Mouse (Mus musculus): ENCODE measurements at regions not wholly inside any gene's neighbourhood (a gene's known extent, or its start where the extent isn't known, plus 50 kb on each side); places are given as distances from the start of the nearest gene placed in this dataset.

DNA sequence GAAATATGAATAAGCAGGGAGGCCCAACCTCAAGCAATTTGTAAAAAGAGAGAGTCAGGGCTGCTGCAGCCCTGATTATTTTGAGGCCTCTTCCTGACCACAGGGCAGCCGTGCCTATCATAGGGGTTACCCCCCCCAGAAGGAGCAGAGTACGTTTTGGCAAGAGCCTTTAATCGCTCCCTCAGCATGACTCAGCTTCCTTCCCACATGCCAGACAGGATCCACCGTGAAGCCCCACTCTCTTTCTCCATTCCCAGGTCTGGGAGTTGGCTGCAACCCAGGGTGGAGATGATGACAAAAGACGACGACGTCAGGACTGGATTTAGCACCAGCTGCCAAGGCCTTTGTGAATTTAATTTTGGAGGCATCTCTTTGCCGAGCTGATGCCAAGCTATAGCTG, 67.9 kb upstream of the Bace2 start:
- DNase-seq = peak; percentile 27 to 36
- Histone ChIP-seq H3K9ac (ENCODE audit: low read depth, low read length) (no peak overlapping the region), H3K4me1 (ENCODE audit: control insufficient read depth, insufficient read depth, low read length) (peaks cover 5% of the 10 kb centered on the region), H3K4me3 (no peak overlapping the region), H3K79me2 (replicated peaks; ENCODE audit: control insufficient read depth, insufficient read depth, low read length) (no peaks in the 10 kb centered on the region), H3K27me3 (ENCODE audit: control insufficient read depth, insufficient read depth, low read length) (no peaks in the 10 kb centered on the region), H3K27ac (no peak overlapping the region), H3K36me3 (ENCODE audit: control insufficient read depth, insufficient read depth, low read length) (no peaks in the 10 kb centered on the region)
- intact Hi-C loops (cut with DNase I) = no loop called here
- WGBS = 3% methylated on average over 8 of the region's 8 CpGs
- TF ChIP-seq EP300 (IDR thresholded peaks at IDR 0.05; ENCODE audit: insufficient read depth, low read depth, low read length) (no peak), POLR2A (IDR thresholded peaks at IDR 0.05; ENCODE audit: insufficient read depth, low read depth, low read length) (no peak), CTCF (IDR thresholded peaks at IDR 0.05) (no peak)

DNA sequence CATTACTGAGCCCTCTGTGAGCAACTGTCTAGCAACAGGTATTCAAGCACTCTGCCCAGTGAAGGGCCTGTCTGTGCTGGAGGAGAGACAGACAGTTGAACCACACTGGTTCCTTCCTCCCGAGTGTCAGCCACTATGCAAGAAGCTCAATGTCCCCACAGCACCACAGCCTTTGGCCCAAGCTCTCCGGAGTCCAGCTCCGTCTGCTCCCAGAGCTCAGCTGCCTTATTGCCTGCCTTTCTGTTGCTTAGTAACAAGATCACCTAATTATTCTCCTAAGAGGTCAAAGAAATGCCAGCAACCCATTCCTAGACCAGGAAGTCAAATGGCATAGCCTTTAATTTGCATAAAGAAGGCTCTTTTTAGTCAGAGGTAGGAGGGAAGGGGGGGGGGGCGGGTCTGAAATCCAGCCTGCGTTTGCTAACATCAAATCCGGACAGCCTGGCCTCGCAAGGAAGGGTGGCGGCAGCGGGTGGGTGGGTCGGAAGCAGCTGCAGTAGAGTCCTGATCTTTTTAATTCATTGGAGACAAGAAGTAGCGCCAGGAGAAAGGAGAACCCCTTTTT, 64.0 kb upstream of the Bace2 start:
- no peak overlapping the region for H3K4me3 ChIP-seq
- intact Hi-C loops (cut with DNase I) = loop anchor here (2.0 to 10.0 kb wide), 2 partner anchors 396 to 608 kb away; no protein-coding TSS in a partner anchor

DNA sequence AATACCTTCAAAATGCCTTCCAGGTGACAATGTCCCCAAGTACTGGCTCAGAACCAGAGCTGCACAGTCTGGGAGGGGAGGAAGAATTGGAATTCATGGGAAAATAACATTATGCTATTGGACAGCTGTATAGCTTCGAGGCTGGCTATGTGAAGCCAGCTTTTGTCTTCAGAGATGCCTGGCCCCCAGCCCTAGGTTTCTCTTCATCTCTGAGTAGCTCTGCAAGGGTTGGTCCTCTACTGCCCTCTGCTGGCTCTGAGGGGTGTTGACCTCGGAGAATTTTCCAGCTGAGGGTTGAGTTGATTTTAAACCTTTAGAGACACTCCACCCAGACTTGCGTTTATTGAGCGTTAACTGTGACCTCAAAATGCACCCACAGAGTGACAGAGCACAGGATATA, 63.3 kb upstream of the Bace2 start:
- intact Hi-C loops (cut with DNase I) = loop anchor here (2.0 to 10.0 kb wide), 2 partner anchors 396 to 608 kb away; no protein-coding TSS in a partner anchor
- Histone ChIP-seq H3K4me3 (no peak overlapping the region), H3K36me3 (ENCODE audit: control insufficient read depth, insufficient read depth, low read length) (no peaks in the 10 kb centered on the region), H3K9ac (ENCODE audit: low read depth, low read length) (no peak overlapping the region), H3K79me2 (replicated peaks; ENCODE audit: control insufficient read depth, insufficient read depth, low read length) (no peaks in the 10 kb centered on the region), H3K4me1 (ENCODE audit: control insufficient read depth, insufficient read depth, low read length) (peaks cover 5% of the 10 kb centered on the region), H3K27ac (no peak overlapping the region), H3K27me3 (ENCODE audit: control insufficient read depth, insufficient read depth, low read length) (no peaks in the 10 kb centered on the region)
- 4% methylated on average over 4 of the region's 4 CpGs for WGBS
- peak; percentile 47 to 66 for DNase-seq
- TF ChIP-seq EP300 (IDR thresholded peaks at IDR 0.05; ENCODE audit: insufficient read depth, low read depth, low read length) (0 out of 2 replicates have a peak, but pooled peaks have one; percentile 45), CTCF (IDR thresholded peaks at IDR 0.05) (peak; percentile 91), POLR2A (IDR thresholded peaks at IDR 0.05; ENCODE audit: insufficient read depth, low read depth, low read length) (no peak)

More for the DNA sequence above, 64.0 kb upstream of the Bace2 start:
- H3K4me1 ChIP-seq (ENCODE audit: control insufficient read depth, insufficient read depth, low read length) = peaks cover 5% of the 10 kb centered on the region
- no peak overlapping the region for H3K27ac ChIP-seq
- DNase-seq = no peak
- 8% methylated on average over 11 of the region's 11 CpGs for WGBS
- H3K9ac ChIP-seq (ENCODE audit: low read depth, low read length) = no peak overlapping the region
- no peaks in the 10 kb centered on the region for H3K36me3 ChIP-seq (ENCODE audit: control insufficient read depth, insufficient read depth, low read length)
- no peak for TF ChIP-seq CTCF (IDR thresholded peaks at IDR 0.05)
- H3K27me3 ChIP-seq (ENCODE audit: control insufficient read depth, insufficient read depth, low read length) = no peaks in the 10 kb centered on the region
- H3K79me2 ChIP-seq (replicated peaks; ENCODE audit: control insufficient read depth, insufficient read depth, low read length) = no peaks in the 10 kb centered on the region

DNA sequence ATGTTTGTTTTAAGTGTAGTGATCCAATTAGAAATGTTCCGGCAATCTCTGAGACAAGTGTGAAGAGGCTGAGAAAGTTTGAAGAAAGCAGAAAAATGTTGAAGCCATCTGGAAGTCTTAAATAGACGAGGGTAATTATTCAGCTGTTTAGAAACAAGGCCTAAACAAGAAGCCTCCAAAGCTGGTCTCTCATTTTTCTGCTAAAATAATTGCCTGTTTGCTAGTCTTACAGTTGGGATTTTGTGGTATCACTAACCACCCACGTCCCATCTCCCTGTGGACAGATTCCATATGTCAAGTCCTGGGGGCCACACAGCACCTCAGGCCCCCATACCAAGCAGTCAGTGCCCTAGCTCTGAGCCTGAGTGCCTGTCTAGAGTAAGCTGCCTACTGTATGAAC, 59.4 kb upstream of the Bace2 start:
- H3K79me2 ChIP-seq (replicated peaks; ENCODE audit: control insufficient read depth, insufficient read depth, low read length) = no peaks in the 10 kb centered on the region
- peaks cover 3% of the 10 kb centered on the region for H3K4me1 ChIP-seq (ENCODE audit: control insufficient read depth, insufficient read depth, low read length)
- no peaks in the 10 kb centered on the region for H3K27me3 ChIP-seq (ENCODE audit: control insufficient read depth, insufficient read depth, low read length)
- no peak overlapping the region for H3K27ac ChIP-seq
- intact Hi-C loops (cut with DNase I) = loop anchor here (10.0 kb wide), 1 partner anchor 612 kb away; no protein-coding TSS in a partner anchor
- no peak overlapping the region for H3K9ac ChIP-seq (ENCODE audit: low read depth, low read length)
- DNase-seq = no peak
- TF ChIP-seq POLR2A (IDR thresholded peaks at IDR 0.05; ENCODE audit: insufficient read depth, low read depth, low read length) (no peak), EP300 (IDR thresholded peaks at IDR 0.05; ENCODE audit: insufficient read depth, low read depth, low read length) (no peak), CTCF (IDR thresholded peaks at IDR 0.05) (no peak)
- H3K36me3 ChIP-seq (ENCODE audit: control insufficient read depth, insufficient read depth, low read length) = no peaks in the 10 kb centered on the region
- 82% methylated on average over 3 of the region's 3 CpGs for WGBS
- no peak overlapping the region for H3K4me3 ChIP-seq

DNA sequence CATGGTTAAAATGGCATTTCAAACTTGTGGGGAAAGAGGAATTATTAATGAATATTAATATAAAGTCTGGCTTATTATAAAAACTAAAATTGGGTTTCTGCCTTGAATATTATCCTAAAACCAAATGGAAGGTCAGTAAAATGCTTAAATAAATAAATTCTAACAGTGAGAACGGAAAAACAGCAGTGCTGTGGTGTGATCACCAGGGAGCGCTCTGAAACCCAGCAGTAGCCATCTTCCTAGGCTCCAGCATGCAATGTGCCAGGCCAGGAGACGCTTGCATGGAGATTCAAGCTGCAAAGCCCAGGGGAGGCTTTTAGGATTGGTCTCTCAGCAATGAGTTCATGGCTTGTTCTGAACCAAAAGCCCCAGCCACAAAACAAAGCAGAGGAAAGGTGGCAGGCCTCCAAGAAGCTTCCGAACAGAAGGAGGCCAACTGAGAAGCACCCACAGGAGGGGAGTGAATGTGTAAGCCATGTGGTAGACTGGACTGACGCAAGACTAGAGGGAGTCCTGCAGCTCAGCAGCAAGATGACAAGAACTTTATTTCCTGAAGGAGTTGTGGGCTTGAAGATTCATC, 52.3 kb upstream of the Bace2 start:
- H3K36me3 ChIP-seq (ENCODE audit: control insufficient read depth, insufficient read depth, low read length) = no peaks in the 10 kb centered on the region
- no peak overlapping the region for H3K27ac ChIP-seq
- H3K4me1 ChIP-seq (ENCODE audit: control insufficient read depth, insufficient read depth, low read length) = no peaks in the 10 kb centered on the region; the same call in 1 of the 2 replicates
- DNase-seq = peak in 1 of 2 experiments; percentile 10
- H3K79me2 ChIP-seq (replicated peaks; ENCODE audit: control insufficient read depth, insufficient read depth, low read length) = no peaks in the 10 kb centered on the region
- no peak overlapping the region for H3K4me3 ChIP-seq
- intact Hi-C loops (cut with DNase I) = no loop called here
- no peak for TF ChIP-seq EP300 (IDR thresholded peaks at IDR 0.05; ENCODE audit: insufficient read depth, low read depth, low read length)
- TF ChIP-seq CTCF (IDR thresholded peaks at IDR 0.05) = peak; percentile 10; the same call in 1 of the 2 replicates
- 40% methylated on average over 5 of the region's 5 CpGs for WGBS
- H3K27me3 ChIP-seq (ENCODE audit: control insufficient read depth, insufficient read depth, low read length) = no peaks in the 10 kb centered on the region
- H3K9ac ChIP-seq (ENCODE audit: low read depth, low read length) = no peak overlapping the region

Data from heart, adult 2 months (tissue).